Mouse (Mus musculus): ENCODE measurements at regions not wholly inside any gene's neighbourhood (a gene's known extent, or its start where the extent isn't known, plus 50 kb on each side); places are given as distances from the start of the nearest gene placed in this dataset.

GRCm38 (mm10) chr6:41129906-41130305 is 94.6 kb upstream of the 2210010C04Rik start:
- TF ChIP-seq CTCF (IDR thresholded peaks at IDR 0.05; ENCODE audit: insufficient read depth, low read length) (no peak), POLR2A (IDR thresholded peaks at IDR 0.05; ENCODE audit: borderline replicate concordance, extremely low read depth, low read depth, low read length) (no peak)

Measured in lung, adult 2 months (tissue).